Mouse (Mus musculus): ENCODE measurements around the gene Krt80. TPM values are rescaled to one million over a fixed set of nuclear protein-coding genes. Genes with fewer than 3 reads are reported as not detected.

Gene Krt80
- polyA plus RNA-seq, 1 experiment from 2014 or later, result not detected

DNA sequence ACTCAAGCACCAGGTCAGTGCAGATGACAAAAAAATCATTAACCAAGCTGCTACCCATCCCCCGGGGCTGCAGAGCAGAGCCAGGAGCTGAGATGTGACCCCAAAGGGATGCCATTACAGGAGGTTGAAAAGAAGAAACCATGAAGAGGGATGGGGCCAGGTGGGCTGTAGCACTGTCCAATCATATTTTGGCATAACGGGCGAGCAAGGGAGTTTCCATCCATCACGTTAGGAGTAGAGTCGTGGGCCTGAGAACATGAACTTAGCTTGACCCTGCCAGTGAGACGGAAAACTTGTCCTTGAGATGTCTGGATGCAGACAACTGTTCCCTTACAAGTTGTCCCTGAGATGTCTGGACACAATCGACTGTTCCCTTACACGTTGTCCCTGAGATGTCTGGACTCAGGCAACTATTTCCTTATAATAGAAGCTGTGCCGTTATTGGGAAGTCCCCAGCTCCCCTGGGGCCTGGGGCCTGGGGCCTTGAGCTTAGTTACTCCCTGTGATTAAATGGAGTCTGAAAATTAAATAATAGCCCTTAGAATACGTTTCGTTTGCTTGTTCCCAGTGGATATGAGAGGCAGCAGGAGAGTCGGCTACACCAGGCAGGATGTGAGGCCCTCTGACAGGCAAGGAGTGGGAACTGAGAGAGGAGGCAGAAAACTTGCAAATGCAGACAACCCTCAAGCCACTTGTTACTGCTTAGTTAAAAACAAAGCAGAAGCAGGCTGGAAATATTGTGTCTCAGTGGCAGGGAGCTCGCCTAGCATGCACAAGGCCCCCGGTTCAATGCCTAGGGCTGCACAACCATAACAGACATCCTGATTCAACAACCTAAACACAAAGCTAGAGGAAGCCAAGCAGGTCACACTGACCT, 50.8 kb downstream of the Krt80 start:
- Histone ChIP-seq H3K9ac (replicated peaks; ENCODE audit: low read length) (no peak overlapping the region), H3K4me2 (ENCODE audit: low read length) (no peak overlapping the region), H3K36me3 (ENCODE audit: control insufficient read depth, insufficient read depth, low read length) (no peaks in the 10 kb centered on the region), H3K27ac (replicated peaks; ENCODE audit: low read depth, low read length) (no peak overlapping the region), H3K27me3 (ENCODE audit: control insufficient read depth, insufficient read depth, low read length) (no peaks in the 10 kb centered on the region), H3K4me1 (ENCODE audit: control insufficient read depth, insufficient read depth, low read length) (no peaks in the 10 kb centered on the region), H3K9me3 (ENCODE audit: control insufficient read depth, low read length) (no peaks in the 10 kb centered on the region), H3K4me3 (replicated peaks; ENCODE audit: low read depth, low read length) (no peak overlapping the region)
- ATAC-seq (ENCODE audit: low FRiP score, low TSS enrichment), result no peak
- DNase-seq, result no peak
- 68% methylated on average over 14 of the region's 14 CpGs for WGBS

DNA sequence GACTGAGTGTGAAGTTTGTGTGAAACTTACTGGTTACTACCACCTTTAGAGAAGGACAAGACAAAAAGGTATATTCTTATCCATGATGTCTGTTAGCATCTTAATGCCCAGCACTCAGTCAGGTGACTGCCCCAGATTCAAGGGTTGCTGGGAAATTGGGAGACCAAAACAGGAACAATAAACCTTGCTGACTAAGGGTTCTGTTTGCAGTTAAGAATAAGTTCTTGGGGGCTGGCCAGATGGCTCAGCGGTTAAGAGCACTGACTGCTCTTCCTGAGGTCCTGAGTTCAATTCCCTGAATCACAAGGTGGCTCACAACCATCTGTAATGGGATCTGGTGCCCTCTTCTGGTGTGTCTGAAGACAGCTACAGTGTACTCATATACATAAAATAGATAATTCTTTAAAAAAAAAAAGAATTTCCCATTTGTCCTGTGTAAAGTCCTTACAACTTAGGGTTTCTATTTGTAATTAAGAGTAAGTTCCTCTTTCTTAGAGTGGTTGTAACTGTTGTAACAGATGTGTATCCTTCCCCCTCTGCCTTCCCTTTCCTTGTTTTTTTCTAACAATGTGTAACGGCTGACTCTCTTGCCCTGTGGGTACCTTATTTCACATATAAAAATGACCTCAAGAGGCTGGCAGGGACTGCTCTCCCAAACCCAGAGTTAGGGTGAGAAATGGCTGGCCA, 52.0 kb downstream of the Krt80 start:
- DNase-seq (no peak), ATAC-seq (ENCODE audit: low FRiP score, low TSS enrichment) (no peak)
- Histone ChIP-seq H3K4me1 (ENCODE audit: control insufficient read depth, insufficient read depth, low read length) (no peaks in the 10 kb centered on the region), H3K4me3 (replicated peaks; ENCODE audit: low read depth, low read length) (no peak overlapping the region), H3K36me3 (ENCODE audit: control insufficient read depth, insufficient read depth, low read length) (no peaks in the 10 kb centered on the region), H3K9ac (replicated peaks; ENCODE audit: low read length) (no peak overlapping the region), H3K27ac (replicated peaks; ENCODE audit: low read depth, low read length) (no peak overlapping the region), H3K9me3 (ENCODE audit: control insufficient read depth, low read length) (no peaks in the 10 kb centered on the region), H3K27me3 (ENCODE audit: control insufficient read depth, insufficient read depth, low read length) (no peaks in the 10 kb centered on the region), H3K4me2 (ENCODE audit: low read length) (no peak overlapping the region)
- 83% methylated on average over 2 of the region's 2 CpGs for WGBS

DNA sequence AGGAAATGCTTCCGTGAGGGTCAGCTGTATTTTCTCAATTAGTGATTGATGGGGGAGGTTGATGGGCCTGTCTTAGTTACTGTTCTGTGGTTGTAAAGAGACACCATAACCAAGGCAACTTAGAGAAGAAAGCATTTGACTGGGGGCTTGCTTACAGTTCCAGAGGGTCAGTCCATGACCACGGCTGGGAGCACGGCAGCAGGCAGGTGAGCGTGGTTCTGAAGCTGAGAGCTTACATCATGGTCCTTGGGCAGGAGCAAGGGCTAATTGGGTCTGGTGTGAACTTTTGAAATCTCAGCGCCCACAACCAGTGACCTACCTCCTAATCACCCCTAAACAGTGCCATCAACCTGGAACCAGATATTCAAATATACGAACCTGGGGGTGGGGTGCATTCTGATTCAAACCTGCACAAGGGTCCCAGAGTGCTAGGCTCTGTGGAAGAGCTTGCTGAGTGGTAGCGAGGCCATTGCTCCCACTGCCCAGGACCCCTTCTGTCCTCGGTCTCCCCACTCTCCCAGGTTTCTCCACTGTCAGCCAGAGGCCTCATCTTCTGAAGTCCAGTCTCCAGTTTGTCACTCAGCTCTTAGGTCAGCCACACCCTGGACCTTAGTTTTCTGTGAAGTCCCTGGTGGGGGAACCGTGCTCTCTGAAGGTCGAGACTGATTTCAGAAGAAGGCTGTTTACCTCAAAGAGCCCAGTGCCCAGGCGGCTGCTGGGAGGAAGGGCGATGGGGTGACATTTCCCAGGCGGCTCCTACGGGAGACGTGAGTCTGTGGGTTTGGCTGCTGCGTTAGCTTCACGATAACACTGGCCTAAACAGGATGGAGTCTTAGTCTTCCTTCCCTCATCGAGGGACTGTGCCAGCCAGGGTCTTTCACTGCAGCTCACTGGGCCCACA, 52.8 kb downstream of the Krt80 start:
- DNase-seq (no peak), ATAC-seq (ENCODE audit: low FRiP score, low TSS enrichment) (no peak)
- Histone ChIP-seq H3K9me3 (ENCODE audit: control insufficient read depth, low read length) (no peaks in the 10 kb centered on the region), H3K36me3 (ENCODE audit: control insufficient read depth, insufficient read depth, low read length) (no peaks in the 10 kb centered on the region), H3K4me1 (ENCODE audit: control insufficient read depth, insufficient read depth, low read length) (no peaks in the 10 kb centered on the region), H3K27me3 (ENCODE audit: control insufficient read depth, insufficient read depth, low read length) (no peaks in the 10 kb centered on the region), H3K27ac (replicated peaks; ENCODE audit: low read depth, low read length) (no peak overlapping the region), H3K4me3 (replicated peaks; ENCODE audit: low read depth, low read length) (no peak overlapping the region), H3K9ac (replicated peaks; ENCODE audit: low read length) (no peak overlapping the region), H3K4me2 (ENCODE audit: low read length) (no peak overlapping the region)
- WGBS, result 80% methylated on average over 18 of the region's 18 CpGs

DNA sequence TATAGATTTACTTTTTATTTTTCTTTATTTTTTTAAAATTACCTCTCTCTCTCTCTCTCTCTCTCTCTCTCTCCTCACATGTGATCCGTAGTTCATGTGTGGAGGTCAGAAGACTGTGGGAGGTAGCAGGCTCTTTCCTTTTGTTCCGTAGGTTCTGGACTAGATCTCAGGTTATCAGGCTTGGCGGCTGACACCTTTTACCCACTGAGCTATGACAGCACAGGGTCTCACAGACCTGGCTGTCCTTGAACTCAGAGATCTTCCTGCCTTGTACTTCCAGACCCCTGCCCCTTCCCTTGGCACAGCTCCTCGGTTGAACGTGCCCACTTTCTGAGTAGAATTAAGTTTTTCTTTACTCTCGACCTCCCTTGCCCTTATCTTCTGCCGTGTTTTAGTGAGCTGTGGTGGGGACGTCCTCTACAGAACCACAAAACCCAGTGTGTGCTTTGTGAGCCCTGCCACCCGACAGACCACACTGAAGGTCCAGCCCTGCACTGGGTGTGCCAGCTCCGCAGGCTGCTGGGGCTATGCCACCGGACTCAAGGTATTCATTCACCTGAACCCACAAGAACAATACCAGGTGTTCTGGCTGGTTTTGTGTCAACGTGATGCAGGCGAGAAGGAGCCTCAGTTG, 53.6 kb downstream of the Krt80 start:
- H3K9me3 ChIP-seq (ENCODE audit: control insufficient read depth, low read length), result no peaks in the 10 kb centered on the region
- H3K27me3 ChIP-seq (ENCODE audit: control insufficient read depth, insufficient read depth, low read length), result no peaks in the 10 kb centered on the region
- H3K9ac ChIP-seq (replicated peaks; ENCODE audit: low read length), result no peak overlapping the region
- H3K27ac ChIP-seq (replicated peaks; ENCODE audit: low read depth, low read length), result no peak overlapping the region
- no peak overlapping the region for H3K4me3 ChIP-seq (replicated peaks; ENCODE audit: low read depth, low read length)
- 75% methylated on average over 13 of the region's 13 CpGs for WGBS
- DNase-seq, result no peak
- H3K36me3 ChIP-seq (ENCODE audit: control insufficient read depth, insufficient read depth, low read length), result no peaks in the 10 kb centered on the region
- H3K4me1 ChIP-seq (ENCODE audit: control insufficient read depth, insufficient read depth, low read length), result no peaks in the 10 kb centered on the region
- peak overlapping the region; percentile 3; the same call in 1 of the 2 replicates for H3K4me2 ChIP-seq (ENCODE audit: low read length)
- ATAC-seq (ENCODE audit: low FRiP score, low TSS enrichment), result no peak

DNA sequence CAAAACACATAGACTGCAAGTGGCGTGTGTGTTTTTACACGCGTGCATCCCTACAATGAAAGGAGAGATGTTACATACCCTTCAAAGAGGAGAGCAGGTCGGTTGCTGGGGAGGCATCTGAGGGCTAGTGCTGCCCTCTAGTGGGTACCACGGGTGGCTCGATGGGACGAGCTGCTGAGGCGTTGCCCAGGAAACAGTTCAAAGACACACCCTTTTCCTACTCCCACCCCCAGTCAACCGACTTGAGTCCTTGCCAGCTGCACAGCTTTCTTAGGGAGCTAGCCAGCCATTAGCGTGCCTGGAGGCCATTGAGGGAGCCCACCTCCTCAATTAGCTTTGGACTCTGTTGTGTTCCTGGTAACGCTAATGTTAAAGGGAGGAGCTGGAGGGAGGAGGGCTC, 54.1 kb downstream of the Krt80 start:
- peak overlapping the region; percentile 3; the same call in 1 of the 2 replicates for H3K4me2 ChIP-seq (ENCODE audit: low read length)
- no peaks in the 10 kb centered on the region for H3K36me3 ChIP-seq (ENCODE audit: control insufficient read depth, insufficient read depth, low read length)
- H3K4me1 ChIP-seq (ENCODE audit: control insufficient read depth, insufficient read depth, low read length), result no peaks in the 10 kb centered on the region
- no peaks in the 10 kb centered on the region for H3K9me3 ChIP-seq (ENCODE audit: control insufficient read depth, low read length)
- 3% methylated on average over 11 of the region's 11 CpGs for WGBS
- DNase-seq, result peak; percentile 89
- no peak overlapping the region for H3K4me3 ChIP-seq (replicated peaks; ENCODE audit: low read depth, low read length)
- peak; percentile 76; the same call in 1 of the 2 replicates for ATAC-seq (ENCODE audit: low FRiP score, low TSS enrichment)
- H3K27me3 ChIP-seq (ENCODE audit: control insufficient read depth, insufficient read depth, low read length), result no peaks in the 10 kb centered on the region
- H3K9ac ChIP-seq (replicated peaks; ENCODE audit: low read length), result no peak overlapping the region
- no peak overlapping the region for H3K27ac ChIP-seq (replicated peaks; ENCODE audit: low read depth, low read length)

DNA sequence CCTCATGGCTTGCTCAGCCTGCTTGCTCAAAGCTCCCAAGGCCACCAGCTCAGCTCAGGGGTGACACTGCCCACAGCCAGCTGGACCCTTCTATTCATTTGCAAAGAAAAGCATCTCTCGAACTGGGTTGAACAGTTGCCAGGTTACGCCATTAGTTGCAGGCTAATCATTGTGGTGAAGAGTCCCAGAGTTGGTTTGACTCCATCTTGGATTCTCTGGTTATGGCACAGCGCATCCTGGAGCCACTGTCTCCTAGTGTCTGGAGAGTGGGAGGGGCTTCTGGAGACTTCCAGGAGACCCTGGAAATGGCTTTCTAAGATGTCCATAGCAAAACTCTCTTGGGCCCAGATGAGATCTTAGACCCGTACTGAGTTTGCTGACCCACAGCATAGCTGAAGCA, 54.6 kb downstream of the Krt80 start:
- Histone ChIP-seq H3K4me3 (replicated peaks; ENCODE audit: low read depth, low read length) (no peak overlapping the region), H3K9me3 (ENCODE audit: control insufficient read depth, low read length) (no peaks in the 10 kb centered on the region), H3K36me3 (ENCODE audit: control insufficient read depth, insufficient read depth, low read length) (no peaks in the 10 kb centered on the region), H3K9ac (replicated peaks; ENCODE audit: low read length) (no peak overlapping the region), H3K4me1 (ENCODE audit: control insufficient read depth, insufficient read depth, low read length) (no peaks in the 10 kb centered on the region), H3K27ac (replicated peaks; ENCODE audit: low read depth, low read length) (no peak overlapping the region), H3K27me3 (ENCODE audit: control insufficient read depth, insufficient read depth, low read length) (no peaks in the 10 kb centered on the region), H3K4me2 (ENCODE audit: low read length) (no peak overlapping the region)
- DNase-seq (no peak), ATAC-seq (ENCODE audit: low FRiP score, low TSS enrichment) (no peak)
- WGBS, result 85% methylated on average over 4 of the region's 4 CpGs

DNA sequence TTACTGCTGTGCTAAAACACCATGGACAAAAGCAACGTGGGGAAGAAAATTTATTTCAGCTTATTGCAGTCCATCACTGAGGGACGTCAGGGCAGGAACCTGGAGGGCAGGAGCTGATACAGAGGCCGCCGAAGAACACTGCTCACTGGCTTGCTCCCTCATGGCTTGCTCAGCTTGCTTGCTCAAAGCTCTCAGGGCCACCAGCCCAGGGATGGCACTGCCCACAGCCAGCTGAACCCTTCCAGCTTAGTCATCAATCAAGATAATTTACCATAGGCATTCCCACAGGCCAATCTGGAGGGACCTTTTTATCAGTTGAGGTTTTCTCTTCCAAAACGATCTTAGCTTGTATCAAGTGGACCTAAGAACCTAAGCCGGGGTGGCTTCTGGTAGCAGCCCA, 58.0 kb downstream of the Krt80 start:
- H3K9me3 ChIP-seq (ENCODE audit: control insufficient read depth, low read length), result no peaks in the 10 kb centered on the region

DNA sequence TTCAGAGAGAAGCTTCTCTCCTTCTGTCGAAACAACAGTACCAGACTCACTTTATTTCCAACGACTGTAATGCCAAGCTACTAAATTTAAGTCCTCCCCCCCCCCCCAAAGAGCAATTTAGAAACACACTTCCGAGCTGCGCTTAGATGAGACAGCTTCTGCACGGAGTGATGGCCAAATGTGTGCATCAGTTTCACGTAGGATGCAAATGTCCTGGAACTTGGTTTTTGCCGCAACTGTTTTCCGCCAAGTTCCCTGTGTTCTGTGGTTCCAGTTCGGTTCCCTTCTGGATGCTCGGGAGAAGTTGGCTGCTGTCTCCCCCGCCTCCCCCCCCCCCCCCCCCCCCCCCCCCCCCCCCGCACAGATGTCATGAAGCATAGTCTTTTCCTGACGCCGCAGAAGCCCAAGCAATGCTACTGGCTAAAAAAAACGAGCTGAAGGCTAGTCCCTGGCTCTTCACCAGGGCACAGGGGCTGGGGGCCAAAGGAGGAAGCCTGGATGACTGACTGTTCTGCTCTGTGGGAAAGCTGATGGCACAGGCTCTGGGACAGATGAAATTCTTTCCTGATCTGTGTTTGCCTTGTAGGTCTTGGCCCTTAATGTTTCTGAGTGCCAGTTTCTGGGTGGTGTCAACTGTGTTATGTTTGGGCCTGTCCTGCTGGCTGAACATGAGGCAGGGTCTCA, 58.7 kb downstream of the Krt80 start:
- DNase-seq (no peak), ATAC-seq (ENCODE audit: low FRiP score, low TSS enrichment) (no peak)
- H3K4me1 ChIP-seq (ENCODE audit: control insufficient read depth, insufficient read depth, low read length), result no peaks in the 10 kb centered on the region
- no peaks in the 10 kb centered on the region for H3K27me3 ChIP-seq (ENCODE audit: control insufficient read depth, insufficient read depth, low read length)
- H3K27ac ChIP-seq (replicated peaks; ENCODE audit: low read depth, low read length), result no peak overlapping the region
- no peak overlapping the region for H3K4me2 ChIP-seq (ENCODE audit: low read length)
- no peaks in the 10 kb centered on the region for H3K36me3 ChIP-seq (ENCODE audit: control insufficient read depth, insufficient read depth, low read length)
- H3K9me3 ChIP-seq (ENCODE audit: control insufficient read depth, low read length), result no peaks in the 10 kb centered on the region
- no peak overlapping the region for H3K4me3 ChIP-seq (replicated peaks; ENCODE audit: low read depth, low read length)
- WGBS, result 62% methylated on average over 14 of the region's 15 CpGs
- no peak overlapping the region for H3K9ac ChIP-seq (replicated peaks; ENCODE audit: low read length)

More for the DNA sequence above, 58.0 kb downstream of the Krt80 start:
- no peaks in the 10 kb centered on the region for H3K36me3 ChIP-seq (ENCODE audit: control insufficient read depth, insufficient read depth, low read length)
- H3K4me2 ChIP-seq (ENCODE audit: low read length), result no peak overlapping the region
- H3K4me1 ChIP-seq (ENCODE audit: control insufficient read depth, insufficient read depth, low read length), result no peaks in the 10 kb centered on the region
- DNase-seq (no peak), ATAC-seq (ENCODE audit: low FRiP score, low TSS enrichment) (no peak)
- WGBS, result 85% methylated on average over 6 of the region's 6 CpGs
- no peak overlapping the region for H3K27ac ChIP-seq (replicated peaks; ENCODE audit: low read depth, low read length)
- H3K4me3 ChIP-seq (replicated peaks; ENCODE audit: low read depth, low read length), result no peak overlapping the region
- no peaks in the 10 kb centered on the region for H3K27me3 ChIP-seq (ENCODE audit: control insufficient read depth, insufficient read depth, low read length)
- no peak overlapping the region for H3K9ac ChIP-seq (replicated peaks; ENCODE audit: low read length)
